Mouse (Mus musculus) neural tube, embryonic 15.5 days (tissue): ENCODE results near the gene Cd59a. TPM values are rescaled to one million over a fixed set of nuclear protein-coding genes. Genes with fewer than 3 reads are reported as not detected.
"Not testable (repeated sequence)": the region's sequence is repeated elsewhere in the genome, so short reads cannot be mapped to it uniquely, and the experiment has no call there.

Source experiments
- ATAC-seq: fragments of 200-750 bp; cut with Nextera tagmentation; 2 replicates; pipeline ENCODE4 v1.8.0; 2017; ENCODE audit warnings: mild to moderate bottlenecking, moderate TSS enrichment, moderate library complexity; ENCODE audit not compliant: low FRiP score
- H3K27ac ChIP-seq: fragments of 300-500 bp; sonication (generic); replicated peaks from 2 replicates; pipeline ENCODE4 v1.5.1; 2015; ENCODE audit warnings: mild to moderate bottlenecking, inconsistent platforms
- H3K27me3 ChIP-seq: fragments of 300-500 bp; sonication (generic); replicated peaks from 2 replicates; pipeline ENCODE4 v1.6.1; 2015; ENCODE audit warnings: inconsistent platforms
- H3K36me3 ChIP-seq: fragments of 300-500 bp; sonication (generic); 2 replicates; pipeline ENCODE4 v1.6.1; 2015; ENCODE audit warnings: inconsistent platforms
- H3K4me1 ChIP-seq: fragments of 300-500 bp; sonication (generic); 2 replicates; pipeline ENCODE4 v1.6.1; 2015; ENCODE audit warnings: inconsistent platforms
- H3K4me2 ChIP-seq: fragments of 300-500 bp; sonication (generic); 2 replicates; pipeline ENCODE4 v1.6.1; 2015; ENCODE audit warnings: inconsistent platforms, mild to moderate bottlenecking, moderate library complexity
- H3K4me3 ChIP-seq: fragments of 300-500 bp; sonication (generic); replicated peaks from 2 replicates; pipeline ENCODE4 v1.5.1; 2015; ENCODE audit warnings: mild to moderate bottlenecking, inconsistent platforms
- H3K9ac ChIP-seq: fragments of 300-500 bp; sonication (generic); replicated peaks from 2 replicates; pipeline ENCODE4 v1.6.1; 2015; ENCODE audit warnings: mild to moderate bottlenecking, inconsistent platforms
- H3K9me3 ChIP-seq: fragments of 300-500 bp; sonication (generic); replicated peaks from 2 replicates; pipeline ENCODE4 v1.6.1; 2016; ENCODE audit warnings: inconsistent platforms
- WGBS: fragments of 180-500 bp; shearing (Covaris S2); methylation state at CpG from one replicate; pipeline ENCODE4 v1.1.7; 2015; ENCODE audit warnings: mixed read lengths; 5-methylcytosine and 5-hydroxymethylcytosine counted together
- polyA plus RNA-seq: library from polyadenylated mRNA; unstranded; fragments of >200 nt; fragmentation: Nextera tagmentation; extraction: Ambion mirVana; gene quantifications from 2 replicates; pipeline ENCODE4 v1.2.1, GENCODE M21; 2015

The Cd59a gene
- polyA plus RNA-seq, 1 experiment from 2014 or later, result 16.7 TPM

GRCm38 (mm10) chr2:104109528-104109927 lies 13.9 kb downstream of the Cd59a start:
- no peaks in the 10 kb centered on the region for H3K36me3 ChIP-seq
- no peaks in the 10 kb centered on the region for H3K27me3 ChIP-seq
- WGBS, result 78% methylated on average over 2 of the region's 2 CpGs
- no peak overlapping the region for H3K27ac ChIP-seq
- H3K4me2 ChIP-seq, result no peak overlapping the region
- H3K4me1 ChIP-seq, result no peaks in the 10 kb centered on the region
- H3K4me3 ChIP-seq, result no peak overlapping the region
- H3K9ac ChIP-seq, result no peak overlapping the region
- no peak for ATAC-seq
- H3K9me3 ChIP-seq, result no peaks in the 10 kb centered on the region

GRCm38 (mm10) chr2:104110031-104110430 lies 14.4 kb downstream of the Cd59a start:
- Histone ChIP-seq H3K4me3 (no peak overlapping the region), H3K9ac (no peak overlapping the region), H3K4me1 (no peaks in the 10 kb centered on the region), H3K27ac (no peak overlapping the region), H3K36me3 (no peaks in the 10 kb centered on the region), H3K27me3 (no peaks in the 10 kb centered on the region), H3K4me2 (no peak overlapping the region), H3K9me3 (no peaks in the 10 kb centered on the region)
- WGBS, result 84% methylated on average over 4 of the region's 4 CpGs
- no peak for ATAC-seq

DNA sequence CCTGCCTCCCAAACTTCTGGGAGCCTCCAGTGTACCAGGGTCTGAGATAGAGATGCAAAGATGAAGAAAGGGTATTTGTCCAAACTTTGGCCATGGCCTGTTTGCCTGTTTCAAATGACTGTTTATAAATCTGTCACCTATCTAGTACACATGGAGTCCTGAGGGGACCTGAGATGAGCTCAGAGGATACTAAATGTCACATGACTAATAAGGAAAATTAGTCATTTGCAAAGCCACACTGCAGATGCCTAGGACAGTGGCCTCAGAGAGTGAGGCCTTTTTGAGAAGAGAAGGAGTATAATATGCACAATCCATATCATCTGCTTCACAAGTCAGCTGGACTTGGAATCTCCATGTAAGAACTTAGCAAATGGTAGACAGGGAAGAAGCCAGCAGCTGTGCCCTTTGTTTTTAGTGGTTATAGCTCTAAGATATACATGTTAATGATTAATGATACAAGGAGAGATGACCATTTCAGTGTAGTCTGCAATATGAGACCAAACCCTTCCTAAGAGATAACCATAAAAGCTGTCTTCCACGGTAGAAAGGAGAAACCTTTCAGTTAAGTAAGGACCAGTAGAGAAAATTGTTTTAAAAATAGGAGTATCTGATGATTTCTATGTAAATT lies 15.7 kb downstream of the Cd59a start:
- WGBS, result no CpG with 5 or more reads among the region's 1 CpGs
- H3K27ac ChIP-seq, H3K36me3 ChIP-seq, H3K4me3 ChIP-seq, H3K4me2 ChIP-seq, H3K4me1 ChIP-seq, H3K27me3 ChIP-seq, ATAC-seq, H3K9me3 ChIP-seq, H3K9ac ChIP-seq: not testable (repeated sequence)

GRCm38 (mm10) chr2:104113563-104113962 lies 18.0 kb downstream of the Cd59a start:
- not testable (repeated sequence) for H3K4me3 ChIP-seq, H3K4me1 ChIP-seq, H3K9ac ChIP-seq, H3K27me3 ChIP-seq, ATAC-seq, H3K4me2 ChIP-seq, H3K36me3 ChIP-seq, H3K9me3 ChIP-seq, H3K27ac ChIP-seq

DNA sequence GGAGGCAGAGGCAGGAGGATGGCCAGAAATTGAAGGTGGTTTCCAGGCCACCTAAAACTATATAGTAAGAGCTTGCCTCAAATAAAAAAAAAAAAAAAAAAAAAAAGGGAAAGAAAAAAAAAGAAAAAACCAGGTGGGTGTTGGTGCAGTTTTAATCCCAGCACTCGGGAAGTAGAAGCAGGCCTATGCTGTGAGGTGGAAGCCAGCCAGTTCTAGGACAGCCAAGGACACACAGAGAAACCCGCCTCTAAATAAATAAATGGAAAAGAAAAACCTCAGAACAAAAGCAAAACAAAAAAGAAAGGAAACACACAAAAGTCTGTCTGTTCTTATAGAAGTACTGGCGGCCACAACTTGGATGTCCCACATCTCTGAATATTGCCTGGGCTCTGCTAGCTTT lies 19.3 kb downstream of the Cd59a start:
- Histone ChIP-seq H3K9ac (no peak overlapping the region), H3K36me3 (no peaks in the 10 kb centered on the region), H3K4me3 (no peak overlapping the region), H3K4me2 (no peak overlapping the region), H3K4me1 (no peaks in the 10 kb centered on the region), H3K27me3 (no peaks in the 10 kb centered on the region), H3K27ac (no peak overlapping the region), H3K9me3 (no peaks in the 10 kb centered on the region)
- 67% methylated on average over 3 of the region's 3 CpGs for WGBS
- no peak for ATAC-seq

DNA sequence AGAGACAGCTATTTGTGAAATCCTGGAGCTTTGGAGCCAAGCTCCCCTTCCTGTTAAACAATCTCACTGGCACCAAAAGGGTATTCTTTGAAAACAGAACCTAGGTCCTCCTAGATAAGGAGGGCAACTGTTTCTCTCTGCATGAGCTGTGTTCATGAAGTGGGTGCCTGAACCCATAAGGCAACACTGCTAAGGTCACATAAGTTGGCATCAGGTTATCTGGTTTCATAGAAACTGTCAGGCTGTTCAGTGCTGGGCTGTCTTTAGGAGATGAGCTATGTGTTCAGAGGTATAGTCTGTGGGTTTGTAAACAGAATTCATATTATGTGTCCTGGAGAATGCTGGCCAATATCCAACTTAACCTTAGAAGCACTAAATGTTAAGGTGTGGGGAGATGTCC lies 21.6 kb downstream of the Cd59a start:
- ATAC-seq, H3K4me1 ChIP-seq, H3K9me3 ChIP-seq, H3K36me3 ChIP-seq, H3K9ac ChIP-seq, H3K27me3 ChIP-seq, H3K4me3 ChIP-seq, H3K27ac ChIP-seq, H3K4me2 ChIP-seq: not testable (repeated sequence)

DNA sequence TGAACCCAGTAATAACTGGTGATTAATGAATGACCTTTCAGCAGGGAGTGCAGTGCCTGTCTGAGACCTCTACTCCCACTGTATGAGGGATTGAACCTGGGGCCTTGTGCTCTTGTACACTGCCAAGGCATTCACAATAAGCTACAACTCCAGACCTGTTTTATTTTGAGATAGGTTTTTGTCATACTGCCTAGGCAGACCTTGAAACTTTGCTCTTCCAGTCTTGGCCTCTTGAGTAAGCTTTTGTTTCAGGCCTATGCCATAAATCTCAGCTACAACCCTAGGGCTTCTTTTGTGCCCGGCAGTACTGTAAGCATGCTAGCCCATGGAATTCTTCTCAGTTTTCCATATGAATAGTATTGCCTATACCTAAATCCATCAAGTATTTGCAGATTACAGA lies 23.5 kb downstream of the Cd59a start:
- H3K4me1 ChIP-seq, result peaks cover 11% of the 10 kb centered on the region
- 22% methylated on average over 1 of the region's 1 CpGs for WGBS
- no peak overlapping the region for H3K4me2 ChIP-seq
- no peak for ATAC-seq
- H3K9ac ChIP-seq, result no peak overlapping the region
- no peaks in the 10 kb centered on the region for H3K9me3 ChIP-seq
- no peak overlapping the region for H3K27ac ChIP-seq
- 0 out of 2 replicates have a peak, but pooled peaks cover 3% of the 10 kb centered on the region for H3K27me3 ChIP-seq
- H3K36me3 ChIP-seq, result no peaks in the 10 kb centered on the region
- H3K4me3 ChIP-seq, result no peak overlapping the region

GRCm38 (mm10) chr2:104120312-104120711 lies 24.7 kb downstream of the Cd59a start:
- 0 out of 2 replicates have a peak, but pooled peaks cover 3% of the 10 kb centered on the region for H3K27me3 ChIP-seq
- no peaks in the 10 kb centered on the region for H3K36me3 ChIP-seq
- 70% methylated on average over 6 of the region's 6 CpGs for WGBS
- ATAC-seq, result no peak
- no peak overlapping the region for H3K9ac ChIP-seq
- H3K9me3 ChIP-seq, result no peaks in the 10 kb centered on the region
- peaks cover 11% of the 10 kb centered on the region for H3K4me1 ChIP-seq
- no peak overlapping the region for H3K4me3 ChIP-seq
- no peak overlapping the region for H3K4me2 ChIP-seq
- no peak overlapping the region for H3K27ac ChIP-seq

DNA sequence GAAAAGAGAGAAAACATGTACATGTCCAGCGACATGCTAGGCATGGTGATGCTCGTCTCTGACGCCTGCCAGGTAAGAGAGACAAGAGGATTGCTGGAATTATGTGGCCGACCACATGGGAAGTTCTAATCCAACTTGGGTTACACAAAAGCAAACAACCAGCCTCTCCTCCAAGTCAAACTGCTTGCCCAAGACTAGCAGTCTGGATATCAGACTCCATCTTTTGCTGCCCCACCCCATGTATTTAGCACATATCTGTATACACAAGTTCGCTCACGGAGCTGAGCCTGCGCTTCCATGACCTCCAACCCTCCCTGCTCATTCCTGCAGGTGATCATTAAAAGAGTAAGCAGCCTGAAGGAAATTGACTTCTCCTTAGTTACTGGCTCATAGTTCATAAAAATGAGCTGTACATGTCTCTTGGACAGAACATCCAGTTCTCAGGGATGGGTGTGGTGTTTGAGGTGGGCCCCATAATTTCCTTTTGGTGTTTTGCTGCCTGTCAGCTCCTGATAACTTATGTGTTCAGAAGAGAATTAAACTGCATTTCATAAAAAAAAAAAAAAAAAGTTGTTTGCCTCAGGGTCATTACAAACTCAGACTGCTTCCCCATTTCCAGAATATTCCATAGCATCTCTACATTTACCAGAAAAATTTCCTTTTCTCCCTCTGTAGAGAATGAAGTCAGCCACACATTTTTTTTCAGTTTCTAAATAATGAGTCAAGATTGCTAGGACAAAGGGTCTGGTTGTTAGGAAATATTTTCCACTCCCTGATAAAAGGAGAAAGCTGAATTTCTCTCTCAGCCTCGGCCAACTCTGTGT lies 26.3 kb downstream of the Cd59a start:
- Histone ChIP-seq H3K36me3 (no peaks in the 10 kb centered on the region), H3K4me1 (peaks cover 11% of the 10 kb centered on the region), H3K4me3 (peak overlapping the region; percentile 76), H3K9ac (peak overlapping the region; percentile 60), H3K27ac (peak overlapping the region; percentile 60), H3K4me2 (peak overlapping the region; percentile 90), H3K27me3 (peaks cover 6% of the 10 kb centered on the region; the same call in 1 of the 2 replicates), H3K9me3 (no peaks in the 10 kb centered on the region)
- WGBS, result 83% methylated on average over 8 of the region's 8 CpGs
- ATAC-seq, result no peak

DNA sequence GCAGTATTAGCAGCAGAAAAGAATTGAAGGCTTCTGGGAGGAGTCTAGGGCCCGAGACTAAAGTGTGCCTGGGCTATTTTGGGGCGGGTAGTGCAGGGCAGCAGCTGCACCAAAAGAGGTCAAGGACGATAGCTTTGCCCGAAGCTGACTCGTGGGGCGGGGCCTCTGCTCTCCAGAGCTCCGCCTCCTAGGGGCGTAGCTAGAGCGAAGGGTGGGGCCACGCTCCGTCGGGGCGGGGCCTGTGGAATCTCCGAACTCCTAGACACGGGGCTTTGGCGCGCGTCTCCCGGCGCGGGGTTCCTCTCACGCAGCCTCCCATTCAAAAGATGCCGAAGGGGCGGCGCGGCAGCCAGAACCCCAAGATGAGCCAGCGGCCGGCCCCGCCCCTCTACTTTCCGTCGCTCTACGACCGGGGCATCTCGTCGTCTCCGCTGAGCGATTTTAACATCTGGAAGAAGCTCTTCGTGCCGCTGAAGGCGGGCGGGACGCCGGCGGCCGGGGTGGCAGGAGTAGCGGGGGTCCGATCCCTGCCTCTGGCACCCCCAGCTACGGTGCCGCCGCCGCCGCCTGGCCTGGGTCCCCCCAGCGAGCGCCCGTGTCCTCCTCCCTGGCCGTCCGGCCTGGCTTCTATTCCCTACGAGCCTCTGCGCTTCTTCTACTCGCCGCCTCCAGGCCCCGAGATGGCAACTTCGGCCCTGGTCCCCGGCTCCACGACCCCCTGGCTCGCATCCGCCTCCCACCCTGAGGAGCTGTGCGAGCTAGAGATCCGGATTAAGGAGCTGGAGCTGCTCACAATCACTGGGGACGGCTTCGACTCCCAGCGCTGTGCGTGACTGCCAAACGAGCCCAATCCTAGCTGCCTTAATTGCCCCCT lies 27.1 kb downstream of the Cd59a start, which contains the start of gene A930018P22Rik:
Gene A930018P22Rik, plus strand, starts transcription at position 265 of the 874 bp plus-strand sequence.
- under 1% methylated on average over 68 of the region's 74 CpGs for WGBS
- Histone ChIP-seq H3K9me3 (no peaks in the 10 kb centered on the region), H3K36me3 (no peaks in the 10 kb centered on the region), H3K27me3 (peaks cover 6% of the 10 kb centered on the region; the same call in 1 of the 2 replicates), H3K4me3 (peak within 1 kb of the TSS; percentile 76), H3K27ac (peak within 1 kb of the TSS; percentile 60), H3K9ac (peak within 1 kb of the TSS; percentile 60), H3K4me2 (peak within 1 kb of the TSS; percentile 90), H3K4me1 (peaks cover 11% of the 10 kb centered on the region)
- ATAC-seq, result peak; percentile 96

DNA sequence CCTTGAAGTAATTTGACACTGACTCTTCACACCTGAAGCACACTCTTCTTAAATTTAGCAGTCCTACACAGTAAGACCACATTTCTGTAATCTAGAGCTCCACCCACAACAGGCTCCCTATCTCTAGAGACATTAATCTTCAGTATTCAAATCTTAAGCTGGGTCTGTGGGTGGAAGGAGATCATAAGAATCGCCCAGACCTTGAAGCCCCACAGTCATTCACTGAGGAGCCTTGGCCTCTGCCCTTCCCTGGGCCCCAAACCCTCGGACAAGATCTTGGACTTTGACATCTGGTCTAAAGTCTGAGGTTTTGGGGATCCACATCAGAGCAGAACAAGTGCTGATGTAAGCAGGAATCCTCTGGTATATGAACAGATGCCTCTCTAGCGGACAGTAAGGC lies 27.9 kb downstream of the Cd59a start:
- no peak for ATAC-seq
- Histone ChIP-seq H3K36me3 (no peaks in the 10 kb centered on the region), H3K9me3 (no peaks in the 10 kb centered on the region), H3K4me2 (peak overlapping the region; percentile 90), H3K27ac (no peak overlapping the region), H3K9ac (peak overlapping the region; percentile 60; the same call in 1 of the 2 replicates), H3K4me1 (peaks cover 11% of the 10 kb centered on the region), H3K4me3 (peak overlapping the region; percentile 76; the same call in 1 of the 2 replicates), H3K27me3 (peaks cover 6% of the 10 kb centered on the region; the same call in 1 of the 2 replicates)
- 39% methylated on average over 3 of the region's 3 CpGs for WGBS
